Mouse (Mus musculus): Measurements from ENCODE around the gene Aqp8.

DNA sequence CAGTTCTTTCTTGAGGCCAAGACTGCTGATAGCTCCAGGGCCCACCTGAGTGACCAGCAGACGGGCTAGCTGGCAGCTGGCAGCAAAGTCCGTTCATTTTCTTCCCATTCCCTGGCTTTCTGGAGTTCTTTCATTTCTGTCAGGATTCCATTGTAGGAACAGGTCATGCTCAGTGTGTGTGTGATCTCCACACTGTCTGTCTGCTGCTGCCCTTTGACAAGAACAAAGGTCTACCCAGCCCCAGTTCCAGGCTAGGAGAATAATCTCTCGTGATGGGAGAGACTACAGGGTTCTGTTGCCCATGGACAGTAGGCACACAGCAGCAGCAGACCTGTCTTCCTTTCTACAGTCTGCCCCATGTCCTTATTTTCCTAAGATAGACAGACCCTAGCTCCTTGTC is 44.4 kb upstream of the Aqp8 start:
- TF ChIP-seq POLR2A (IDR thresholded peaks at IDR 0.05; ENCODE audit: extremely low read depth, insufficient read depth, low read length), result no peak
- no peak for TF ChIP-seq CTCF (IDR thresholded peaks at IDR 0.05; ENCODE audit: low read depth, low read length)
